Mouse (Mus musculus) midbrain, embryonic 13.5 days (tissue): ENCODE measurements around the gene Acvrl1. TPM values are rescaled to one million over a fixed set of nuclear protein-coding genes. Genes with fewer than 3 reads are reported as not detected.

Source experiments
- ATAC-seq: fragments of 200-750 bp; cut with Nextera tagmentation; 2 replicates; pipeline ENCODE4 v1.8.0; 2017; ENCODE audit warnings: mild to moderate bottlenecking, moderate TSS enrichment, moderate library complexity
- H3K27ac ChIP-seq: fragments of 300-500 bp; sonication (generic); 2 replicates; pipeline ENCODE4 v1.5.1; 2015; ENCODE audit warnings: inconsistent platforms, mild to moderate bottlenecking, moderate library complexity
- H3K27me3 ChIP-seq: fragments of 300-500 bp; sonication (generic); 2 replicates; pipeline ENCODE4 v1.6.1; 2015; ENCODE audit warnings: mild to moderate bottlenecking, inconsistent platforms
- H3K36me3 ChIP-seq: fragments of 300-500 bp; sonication (generic); 2 replicates; pipeline ENCODE4 v1.6.1; 2015; ENCODE audit warnings: mild to moderate bottlenecking, inconsistent platforms
- H3K4me1 ChIP-seq: fragments of 300-500 bp; sonication (generic); replicated peaks from 2 replicates; pipeline ENCODE4 v1.6.1; 2015; ENCODE audit warnings: inconsistent platforms
- H3K4me2 ChIP-seq: fragments of 300-500 bp; sonication (generic); replicated peaks from 2 replicates; pipeline ENCODE4 v1.6.1; 2015; ENCODE audit warnings: moderate library complexity, mild to moderate bottlenecking, inconsistent platforms
- H3K4me3 ChIP-seq: fragments of 300-500 bp; sonication (generic); replicated peaks from 2 replicates; pipeline ENCODE4 v1.5.1; 2015; ENCODE audit warnings: mild to moderate bottlenecking, inconsistent platforms
- H3K9ac ChIP-seq: fragments of 300-500 bp; sonication (generic); replicated peaks from 2 replicates; pipeline ENCODE4 v1.6.1; 2015; ENCODE audit warnings: mild to moderate bottlenecking, inconsistent platforms
- H3K9me3 ChIP-seq: fragments of 300-500 bp; sonication (generic); 2 replicates; pipeline ENCODE4 v1.6.1; 2016; ENCODE audit warnings: mild to moderate bottlenecking, inconsistent platforms
- WGBS: fragments of 180-500 bp; shearing (Covaris S2); methylation state at CpG from one replicate; pipeline ENCODE4 v1.1.7; 2015; 5-methylcytosine and 5-hydroxymethylcytosine counted together
- polyA plus RNA-seq: library from polyadenylated mRNA; unstranded; fragments of >200 nt; fragmentation: Nextera tagmentation; extraction: Ambion mirVana; gene quantifications from 2 replicates; pipeline ENCODE4 v1.2.1, GENCODE M21; 2015

The Acvrl1 gene
- polyA plus RNA-seq, 1 experiment from 2014 or later, result 5.5 TPM

DNA sequence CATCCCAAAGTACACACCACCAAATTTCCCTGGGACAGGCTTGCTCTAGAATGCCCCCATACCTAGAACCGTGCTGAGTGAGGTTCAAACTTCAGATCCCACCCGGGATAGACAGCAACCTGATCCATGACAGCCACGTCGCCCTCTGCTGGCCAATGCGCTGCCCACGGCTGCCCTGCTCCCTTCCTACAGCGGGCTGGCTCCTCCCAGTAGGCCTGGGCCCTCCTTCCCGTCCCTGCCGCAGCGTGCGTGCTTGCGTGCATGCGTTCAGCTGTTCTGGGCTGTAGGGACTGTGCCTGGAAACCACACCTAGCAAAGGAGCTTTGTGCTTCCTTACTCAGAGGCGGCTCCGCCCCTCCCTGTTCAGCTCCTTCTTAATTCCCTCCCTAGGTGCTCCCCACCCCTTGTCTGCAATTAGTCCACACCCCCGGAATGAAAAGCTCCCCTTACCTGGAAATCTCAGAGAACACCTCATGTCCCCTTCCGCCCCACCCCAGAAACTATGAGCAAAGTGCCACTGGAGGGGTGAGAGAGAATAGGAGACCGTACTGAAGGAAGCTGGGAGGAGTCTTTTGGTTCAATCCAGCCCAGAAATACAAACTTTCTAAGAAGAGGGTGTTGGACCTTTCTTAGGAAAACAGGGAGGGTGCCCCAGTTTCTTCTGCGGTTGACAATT lies 17.2 kb downstream of the Acvrl1 start:
- Histone ChIP-seq H3K4me2 (peak overlapping the region; percentile 44), H3K9ac (peak overlapping the region; percentile 36; the same call in 1 of the 2 replicates), H3K4me3 (0 out of 2 replicates have a peak overlapping the region, but pooled peaks have one; percentile 8), H3K9me3 (no peaks in the 10 kb centered on the region), H3K27me3 (peaks cover 6% of the 10 kb centered on the region; the same call in 1 of the 2 replicates), H3K4me1 (peaks cover 36% of the 10 kb centered on the region), H3K36me3 (no peaks in the 10 kb centered on the region), H3K27ac (no peak overlapping the region)
- peak; percentile 94 for ATAC-seq
- WGBS, result 10% methylated on average over 19 of the region's 19 CpGs

GRCm38 (mm10) chr15:101146100-101146965 lies 18.0 kb downstream of the Acvrl1 start:
- no peaks in the 10 kb centered on the region for H3K36me3 ChIP-seq
- H3K4me2 ChIP-seq, result no peak overlapping the region
- no peak overlapping the region for H3K4me3 ChIP-seq
- H3K9me3 ChIP-seq, result no peaks in the 10 kb centered on the region
- H3K27me3 ChIP-seq, result peaks cover 6% of the 10 kb centered on the region; the same call in 1 of the 2 replicates
- peaks cover 31% of the 10 kb centered on the region for H3K4me1 ChIP-seq
- WGBS, result 69% methylated on average over 15 of the region's 15 CpGs
- 0 out of 2 replicates have a peak overlapping the region, but pooled peaks have one; percentile 23 for H3K9ac ChIP-seq
- no peak overlapping the region for H3K27ac ChIP-seq
- ATAC-seq, result no peak

DNA sequence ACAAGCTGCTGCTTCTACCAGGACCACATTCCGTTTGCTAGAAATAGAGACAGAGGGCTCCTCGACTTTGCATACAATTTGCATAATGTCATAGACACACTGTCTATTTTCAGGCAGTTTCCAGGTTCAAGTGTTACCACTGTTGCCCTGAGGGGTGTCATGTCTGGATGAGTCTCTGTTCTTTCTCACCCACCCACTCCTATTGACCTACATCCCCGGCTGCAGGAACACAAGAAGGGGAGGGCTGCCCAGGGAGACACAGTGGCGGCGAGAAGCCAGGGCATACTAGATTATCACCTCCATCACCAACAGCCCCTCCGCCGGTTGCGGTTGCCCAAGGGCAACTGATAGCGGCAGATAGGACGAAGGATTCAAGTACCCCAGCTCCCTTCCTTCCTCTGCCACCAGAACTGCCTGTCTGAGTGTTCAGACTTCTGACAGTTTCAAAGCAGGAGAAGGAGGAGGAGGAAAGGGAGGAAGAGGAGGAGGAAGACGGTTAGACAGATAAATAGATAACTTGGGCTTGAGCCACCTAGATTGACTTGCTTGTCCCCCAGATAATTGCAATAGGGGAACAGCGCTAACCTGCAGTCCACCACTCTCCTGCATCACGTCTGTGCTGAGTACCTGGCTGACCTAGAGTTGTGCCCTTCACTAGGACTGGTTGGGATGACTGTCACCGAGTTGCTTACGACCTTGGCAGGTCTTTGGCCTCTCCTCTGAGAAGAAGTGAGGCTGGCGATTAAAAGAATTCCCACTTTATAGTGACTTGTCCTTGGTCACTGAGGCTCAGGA lies 19.0 kb downstream of the Acvrl1 start:
- no peak for ATAC-seq
- Histone ChIP-seq H3K9ac (no peak overlapping the region), H3K4me3 (no peak overlapping the region), H3K4me2 (no peak overlapping the region), H3K4me1 (peaks cover 31% of the 10 kb centered on the region), H3K9me3 (no peaks in the 10 kb centered on the region), H3K27ac (no peak overlapping the region), H3K36me3 (no peaks in the 10 kb centered on the region), H3K27me3 (peaks cover 6% of the 10 kb centered on the region; the same call in 1 of the 2 replicates)
- 76% methylated on average over 16 of the region's 16 CpGs for WGBS

- Histone ChIP-seq H3K27me3 (peaks cover 2% of the 10 kb centered on the region; the same call in 1 of the 2 replicates), H3K4me1 (peaks cover 31% of the 10 kb centered on the region), H3K9me3 (no peaks in the 10 kb centered on the region), H3K4me3 (no peak overlapping the region), H3K9ac (peak overlapping the region; percentile 36; the same call in 1 of the 2 replicates), H3K36me3 (no peaks in the 10 kb centered on the region), H3K27ac (no peak overlapping the region), H3K4me2 (no peak overlapping the region)
- no peak for ATAC-seq
- WGBS, result 49% methylated on average over 6 of the region's 6 CpGs
Measured at GRCm38 (mm10) chr15:101147910-101148273, 19.6 kb downstream of the Acvrl1 start.

- H3K27me3 ChIP-seq, result no peaks in the 10 kb centered on the region; the same call in 1 of the 2 replicates
- H3K27ac ChIP-seq, result no peak overlapping the region
- peaks cover 25% of the 10 kb centered on the region for H3K4me1 ChIP-seq
- no peak overlapping the region for H3K4me2 ChIP-seq
- no peaks in the 10 kb centered on the region for H3K9me3 ChIP-seq
- no peak overlapping the region for H3K4me3 ChIP-seq
- no peak for ATAC-seq
- H3K36me3 ChIP-seq, result no peaks in the 10 kb centered on the region
- WGBS, result 73% methylated on average over 6 of the region's 6 CpGs
- no peak overlapping the region for H3K9ac ChIP-seq
Measured at GRCm38 (mm10) chr15:101148604-101149003, 20.3 kb downstream of the Acvrl1 start.

GRCm38 (mm10) chr15:101151409-101152261 lies 23.3 kb downstream of the Acvrl1 start:
- Histone ChIP-seq H3K27ac (no peak overlapping the region), H3K4me2 (no peak overlapping the region), H3K4me1 (peaks cover 13% of the 10 kb centered on the region), H3K27me3 (no peaks in the 10 kb centered on the region; the same call in 1 of the 2 replicates), H3K9ac (no peak overlapping the region), H3K4me3 (no peak overlapping the region), H3K36me3 (no peaks in the 10 kb centered on the region), H3K9me3 (0 out of 2 replicates have a peak, but pooled peaks cover 3% of the 10 kb centered on the region)
- no peak for ATAC-seq
- 74% methylated on average over 9 of the region's 9 CpGs for WGBS

DNA sequence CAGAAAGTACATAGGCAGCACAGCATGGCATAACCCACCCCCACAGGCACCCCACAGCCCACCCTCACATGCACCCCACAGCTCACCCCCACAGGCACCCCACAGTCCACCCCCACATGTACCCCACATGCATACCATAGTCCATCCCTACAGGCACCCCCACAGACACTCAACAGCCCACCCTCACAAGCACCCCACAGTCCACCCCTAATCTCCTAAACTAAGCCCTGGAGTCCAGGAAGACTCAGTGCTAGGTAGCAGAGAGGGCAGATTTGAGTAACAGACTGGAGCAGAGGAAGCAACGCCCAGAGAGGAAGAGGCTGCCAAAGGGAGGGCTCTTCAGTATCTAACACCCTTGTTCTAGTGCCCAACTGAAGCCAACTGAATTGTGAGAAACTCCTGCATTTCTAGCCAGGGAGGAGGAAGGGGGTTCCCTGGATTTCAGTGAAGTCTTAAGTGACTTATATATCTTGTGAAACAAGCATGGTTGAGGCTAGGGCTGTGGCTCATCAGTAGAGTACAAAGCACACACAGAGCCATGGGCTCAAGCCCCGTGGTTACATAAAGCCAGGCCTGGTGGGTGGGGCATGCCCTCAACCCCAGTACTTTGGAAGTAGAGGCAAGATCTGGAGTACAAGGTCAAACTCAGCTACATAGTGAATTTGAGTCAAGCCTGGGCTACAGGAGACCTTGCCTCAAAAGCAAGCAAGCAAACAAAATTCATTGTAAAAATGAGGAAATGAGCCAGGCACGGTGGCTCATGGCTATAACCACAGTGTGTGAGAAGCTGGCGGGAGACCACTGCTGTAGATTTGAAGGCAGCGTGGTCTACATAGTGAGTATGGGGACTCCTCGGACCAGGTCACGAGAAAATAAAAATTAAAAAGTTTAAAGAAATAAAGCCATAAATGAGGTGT lies 26.6 kb downstream of the Acvrl1 start:
- no peak overlapping the region for H3K4me2 ChIP-seq
- H3K27me3 ChIP-seq, result no peaks in the 10 kb centered on the region
- peaks cover 5% of the 10 kb centered on the region; the same call in 1 of the 2 replicates for H3K4me1 ChIP-seq
- no peak for ATAC-seq
- no peak overlapping the region for H3K4me3 ChIP-seq
- H3K9ac ChIP-seq, result no peak overlapping the region
- H3K36me3 ChIP-seq, result no peaks in the 10 kb centered on the region
- WGBS, result 84% methylated on average over 7 of the region's 7 CpGs
- 0 out of 2 replicates have a peak, but pooled peaks cover 10% of the 10 kb centered on the region for H3K9me3 ChIP-seq
- no peak overlapping the region for H3K27ac ChIP-seq

GRCm38 (mm10) chr15:101160128-101160527 lies 31.8 kb downstream of the Acvrl1 start:
- peaks cover 47% of the 10 kb centered on the region for H3K4me1 ChIP-seq
- 0 out of 2 replicates have a peak, but pooled peaks cover 10% of the 10 kb centered on the region for H3K9me3 ChIP-seq
- WGBS, result 32% methylated on average over 1 of the region's 1 CpGs
- ATAC-seq, result no peak
- no peaks in the 10 kb centered on the region for H3K36me3 ChIP-seq
- no peaks in the 10 kb centered on the region for H3K27me3 ChIP-seq
- peak overlapping the region; percentile 27 for H3K4me2 ChIP-seq
- no peak overlapping the region for H3K9ac ChIP-seq
- no peak overlapping the region for H3K4me3 ChIP-seq
- H3K27ac ChIP-seq, result peak overlapping the region; percentile 80

DNA sequence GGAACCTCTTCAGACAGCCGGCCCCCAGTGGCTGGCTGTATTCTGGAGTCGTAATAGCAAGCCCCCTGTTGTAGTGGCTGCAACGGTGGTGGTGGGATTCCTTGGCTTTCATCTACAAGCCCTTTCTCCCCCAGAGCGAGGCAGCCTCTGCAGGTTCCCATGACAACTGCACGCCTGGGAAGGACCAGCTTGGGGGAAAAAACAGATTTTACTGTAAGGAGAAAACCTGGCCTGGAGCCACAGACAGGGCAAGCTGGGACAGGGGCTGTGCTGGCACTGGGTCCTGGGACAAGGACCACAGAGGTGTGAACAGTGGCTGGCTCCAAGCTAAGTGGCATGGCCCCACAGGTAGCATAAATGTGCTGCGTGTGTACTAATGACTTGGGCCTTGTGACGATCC lies 32.3 kb downstream of the Acvrl1 start:
- H3K27ac ChIP-seq, result peak overlapping the region; percentile 80
- ATAC-seq, result peak; percentile 83
- H3K9me3 ChIP-seq, result 0 out of 2 replicates have a peak, but pooled peaks cover 10% of the 10 kb centered on the region
- whole genome bisulfite sequencing, result 17% methylated on average over 7 of the region's 7 CpGs
- no peak overlapping the region for H3K4me3 ChIP-seq
- peaks cover 47% of the 10 kb centered on the region for H3K4me1 ChIP-seq
- H3K4me2 ChIP-seq, result peak overlapping the region; percentile 27
- no peaks in the 10 kb centered on the region for H3K27me3 ChIP-seq
- no peak overlapping the region for H3K9ac ChIP-seq
- H3K36me3 ChIP-seq, result no peaks in the 10 kb centered on the region

- Histone ChIP-seq H3K27ac (no peak overlapping the region), H3K9ac (no peak overlapping the region), H3K36me3 (no peaks in the 10 kb centered on the region), H3K4me3 (no peak overlapping the region), H3K27me3 (no peaks in the 10 kb centered on the region), H3K4me2 (no peak overlapping the region), H3K4me1 (peaks cover 47% of the 10 kb centered on the region), H3K9me3 (0 out of 2 replicates have a peak, but pooled peaks cover 8% of the 10 kb centered on the region)
- no peak for ATAC-seq
- 75% methylated on average over 7 of the region's 7 CpGs for WGBS
Measured at GRCm38 (mm10) chr15:101161534-101161933, 33.2 kb downstream of the Acvrl1 start.
